ENCODE assay signal across 12 mouse cellular contexts in the genomic region with DNA sequence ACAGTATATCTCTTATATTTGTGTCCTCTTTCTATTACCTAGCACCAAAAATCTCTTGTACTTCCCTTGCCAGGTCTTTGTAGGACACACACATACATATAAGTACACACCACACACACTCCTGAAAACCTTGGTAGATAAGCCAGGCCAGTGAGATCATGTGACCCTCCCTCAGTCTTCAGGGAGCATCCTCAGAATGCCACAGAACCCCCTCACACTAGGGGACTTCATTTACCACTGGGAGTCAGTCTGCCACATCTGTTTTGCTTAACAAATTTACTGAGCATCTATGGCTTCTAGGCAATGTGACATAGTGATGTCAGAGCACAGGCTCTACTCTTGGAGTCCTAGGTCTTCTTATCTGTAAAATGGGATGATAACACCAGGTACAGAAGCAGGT.
"Had no signal": no experiment of that assay in that cellular context is flagged by ENCODE, and none has a peak within 500 bp of the region (broad histone marks: within the 10 kb centered on the region; RNA-seq: fewer than 3 reads in every experiment).

No protein-coding gene starts in this region.

- H3K27me3 ChIP-seq: kidney, embryonic 15.5 days; liver, embryonic 15.5 days; neural tube, embryonic 13.5 days had no signal

- ATAC-seq: lung, postnatal 0 days; midbrain, embryonic 16.5 days had no signal

- H3K36me3 ChIP-seq: kidney, embryonic 15.5 days; liver, embryonic 15.5 days; neural tube, embryonic 13.5 days had no signal

- H3K4me3 ChIP-seq: kidney, embryonic 15.5 days; liver, embryonic 15.5 days; neural tube, embryonic 13.5 days had no signal

- H3K9me3 ChIP-seq: kidney, embryonic 15.5 days; liver, embryonic 15.5 days; neural tube, embryonic 13.5 days had no signal

- H3K27ac ChIP-seq: liver, embryonic 15.5 days; neural tube, embryonic 13.5 days had no signal

- H3K9ac ChIP-seq: kidney, embryonic 15.5 days; liver, embryonic 15.5 days; neural tube, embryonic 13.5 days had no signal

- DNase-seq: kidney, postnatal 14 days; left cerebral cortex, postnatal 4 days; lung, adult 2 months; lung, postnatal 36 days; right cerebral cortex, postnatal 14 days; thymus, postnatal 36 days had no signal

- H3K4me2 ChIP-seq: kidney, embryonic 15.5 days; liver, embryonic 15.5 days; midbrain, embryonic 11.5 days; neural tube, embryonic 13.5 days had no signal
